Mouse (Mus musculus) liver, postnatal 0 days (tissue): ENCODE results near the gene Trim3.

Source experiments
- CTCF ChIP-seq: sonication (generic); IDR thresholded peaks from 2 replicates; pipeline ENCODE4 v1.5.1; 2016; ENCODE audit warnings: antibody characterized with exemption, low read depth
- EP300 ChIP-seq: IDR thresholded peaks from 2 replicates; pipeline ENCODE4 v1.6.1; 2016; ENCODE audit warnings: antibody characterized with exemption, low read depth, mild to moderate bottlenecking

- TF ChIP-seq EP300 = no peak
- no peak for TF ChIP-seq CTCF
Observed at GRCm38 (mm10) chr7:105572949-105573348, 60.4 kb downstream of the Trim3 start.
